Mouse (Mus musculus) neural tube, embryonic 13.5 days (tissue): ENCODE measurements at regions not wholly inside any gene's neighbourhood (a gene's known extent, or its start where the extent isn't known, plus 50 kb on each side); places are given as distances from the start of the nearest gene placed in this dataset.

Source experiments
- ATAC-seq: fragments of 200-750 bp; cut with Nextera tagmentation; 2 replicates; pipeline ENCODE4 v1.8.0; 2017; ENCODE audit warnings: low read depth, mild to moderate bottlenecking, moderate TSS enrichment, moderate library complexity
- H3K27ac ChIP-seq: fragments of 300-500 bp; sonication (generic); replicated peaks from 2 replicates; pipeline ENCODE4 v1.5.1; 2015; ENCODE audit warnings: moderate library complexity, mild to moderate bottlenecking, inconsistent platforms
- H3K27me3 ChIP-seq: fragments of 300-500 bp; sonication (generic); 2 replicates; pipeline ENCODE4 v1.6.1; 2015; ENCODE audit warnings: mild to moderate bottlenecking, inconsistent platforms
- H3K36me3 ChIP-seq: fragments of 300-500 bp; sonication (generic); 2 replicates; pipeline ENCODE4 v1.6.1; 2015; ENCODE audit warnings: mild to moderate bottlenecking, inconsistent platforms
- H3K4me1 ChIP-seq: fragments of 300-500 bp; sonication (generic); replicated peaks from 2 replicates; pipeline ENCODE4 v1.6.1; 2015; ENCODE audit warnings: inconsistent platforms
- H3K4me2 ChIP-seq: fragments of 300-500 bp; sonication (generic); 2 replicates; pipeline ENCODE4 v1.6.1; 2015; ENCODE audit warnings: inconsistent platforms, mild to moderate bottlenecking, moderate library complexity
- H3K4me3 ChIP-seq: fragments of 300-500 bp; sonication (generic); 2 replicates; pipeline ENCODE4 v1.5.1; 2015; ENCODE audit warnings: mild to moderate bottlenecking, inconsistent platforms
- H3K9ac ChIP-seq: fragments of 300-500 bp; sonication (generic); 2 replicates; pipeline ENCODE4 v1.6.1; 2015; ENCODE audit warnings: moderate library complexity, mild to moderate bottlenecking, inconsistent platforms
- H3K9me3 ChIP-seq: fragments of 300-500 bp; sonication (generic); 2 replicates; pipeline ENCODE4 v1.6.1; 2016; ENCODE audit warnings: inconsistent platforms
- WGBS: fragments of 180-500 bp; shearing (Covaris S2); methylation state at CpG from one replicate; pipeline ENCODE4 v1.1.7; 2015; 5-methylcytosine and 5-hydroxymethylcytosine counted together

- Histone ChIP-seq H3K9me3 (no peaks in the 10 kb centered on the region), H3K27ac (no peak overlapping the region), H3K4me2 (no peak overlapping the region), H3K4me1 (no peaks in the 10 kb centered on the region), H3K4me3 (no peak overlapping the region), H3K36me3 (no peaks in the 10 kb centered on the region), H3K9ac (no peak overlapping the region), H3K27me3 (no peaks in the 10 kb centered on the region)
- WGBS = 11% methylated on average over 2 of the region's 2 CpGs
- ATAC-seq = peak; percentile 65; the same call in 1 of the 2 replicates
Measured at GRCm38 (mm10) chr12:64550915-64551570, 76.6 kb upstream of the Fscb start.

- 82% methylated on average over 3 of the region's 3 CpGs for WGBS
- H3K9me3 ChIP-seq = no peaks in the 10 kb centered on the region
- H3K9ac ChIP-seq = no peak overlapping the region
- H3K27me3 ChIP-seq = no peaks in the 10 kb centered on the region
- H3K4me1 ChIP-seq = no peaks in the 10 kb centered on the region
- H3K36me3 ChIP-seq = no peaks in the 10 kb centered on the region
- ATAC-seq = no peak
- H3K27ac ChIP-seq = no peak overlapping the region
- H3K4me3 ChIP-seq = no peak overlapping the region
- no peak overlapping the region for H3K4me2 ChIP-seq
Measured at GRCm38 (mm10) chr12:64541111-64541510, 66.6 kb upstream of the Fscb start.
